ENCODE assay signal across 17 mouse cellular contexts in the genomic region with DNA sequence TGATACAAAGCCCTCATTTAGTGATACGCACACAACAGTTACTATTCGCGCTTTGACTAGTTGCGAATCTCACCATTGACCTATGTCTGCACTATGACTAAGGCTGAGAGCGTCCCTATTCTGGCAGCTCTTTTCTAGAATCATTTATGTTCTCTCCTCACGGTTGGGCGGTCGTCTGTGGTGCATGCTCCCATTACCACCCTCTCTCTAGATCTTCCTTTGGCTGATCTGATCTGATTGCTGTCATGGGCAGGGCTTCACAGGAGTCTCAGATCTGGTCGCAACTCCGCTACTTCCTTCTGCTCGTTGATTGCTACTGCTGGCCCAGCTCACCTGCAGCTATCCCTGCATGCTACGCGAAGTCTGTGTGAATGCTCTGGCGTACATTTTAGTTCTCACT.
"Had no signal": no experiment of that assay in that cellular context is flagged by ENCODE, and none has a peak within 500 bp of the region (broad histone marks: within the 10 kb centered on the region; RNA-seq: fewer than 3 reads in every experiment).

No protein-coding gene starts in this region.

- H3K27ac ChIP-seq: midbrain, embryonic 10.5 days; midbrain, embryonic 12.5 days; neural tube, embryonic 13.5 days; neural tube, embryonic 15.5 days had no signal

- H3K4me2 ChIP-seq: lung, embryonic 14.5 days; midbrain, embryonic 12.5 days; neural tube, embryonic 13.5 days; neural tube, embryonic 15.5 days had no signal

- H3K4me1 ChIP-seq: neural tube, embryonic 13.5 days; neural tube, embryonic 15.5 days had no signal

- H3K9me3 ChIP-seq: midbrain, embryonic 10.5 days; midbrain, embryonic 12.5 days; neural tube, embryonic 13.5 days; neural tube, embryonic 15.5 days had no signal

- ATAC-seq: midbrain, embryonic 16.5 days had no signal

- H3K27me3 ChIP-seq: neural tube, embryonic 13.5 days; neural tube, embryonic 15.5 days had no signal

- H3K36me3 ChIP-seq: midbrain, embryonic 10.5 days; midbrain, embryonic 12.5 days; neural tube, embryonic 13.5 days; neural tube, embryonic 15.5 days had no signal

- H3K9ac ChIP-seq: lung, embryonic 14.5 days; midbrain, embryonic 12.5 days; neural tube, embryonic 13.5 days; neural tube, embryonic 15.5 days had no signal

- H3K4me3 ChIP-seq: midbrain, embryonic 10.5 days; midbrain, embryonic 12.5 days; myocyte; neural tube, embryonic 13.5 days; neural tube, embryonic 15.5 days had no signal

- DNase-seq: lung, adult 18-20 months; lung, embryonic 14.5 days; lung, postnatal 10 days; midbrain, embryonic 14.5 days; right cerebral cortex, adult 18-20 months; right cerebral cortex, postnatal 25 days; right cerebral cortex, postnatal 4 days; spleen, adult 18-20 months; thymus, adult 18-20 months; thymus, postnatal 14 days; thymus, postnatal 36 days had no signal
